Mouse (Mus musculus) brain, embryonic 14.5 days (tissue): Measurements from ENCODE around the gene Hcrtr1.

ENCODE experiments used
- CTCF ChIP-seq: fragments of 200-500 bp; IDR thresholded peaks from 2 replicates; pipeline ENCODE4 v1.5.1; 2012; ENCODE audit warnings: inconsistent platforms, mild to moderate bottlenecking, moderate library complexity, borderline replicate concordance; ENCODE audit not compliant: insufficient read depth, insufficient read length; ENCODE audit errors: extremely low read depth
- POLR2A ChIP-seq: fragments of 200-500 bp; IDR thresholded peaks from 2 replicates; pipeline ENCODE4 v1.6.1; 2012; ENCODE audit warnings: mild to moderate bottlenecking, inconsistent platforms, borderline replicate concordance; ENCODE audit not compliant: poor library complexity, insufficient read depth, insufficient read length, severe bottlenecking; ENCODE audit errors: extremely low read depth

DNA sequence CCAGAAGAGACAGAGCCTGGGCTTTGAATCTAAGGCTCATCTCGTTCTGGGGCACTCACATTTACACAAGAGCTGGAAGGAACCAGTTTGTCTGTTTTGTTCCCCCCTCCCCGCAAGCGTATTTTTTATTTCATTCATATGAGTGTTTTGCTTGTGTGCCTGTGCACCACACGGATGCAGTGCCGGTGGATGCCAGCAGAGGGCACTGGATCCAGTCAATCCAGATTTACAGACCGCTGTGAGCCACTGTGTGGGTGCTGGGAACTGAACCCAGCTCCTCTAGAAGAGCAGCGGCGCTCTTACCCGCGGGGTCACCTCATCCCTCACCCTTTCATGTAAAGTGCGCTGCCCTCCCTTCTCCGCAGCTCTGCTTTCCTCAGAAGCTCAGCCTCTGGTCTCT lies 35.5 kb downstream of the Hcrtr1 start:
- no peak for TF ChIP-seq CTCF
- TF ChIP-seq POLR2A, result no peak
